Mouse (Mus musculus): ENCODE measurements around the gene Zfp541. TPM values are rescaled to one million over a fixed set of nuclear protein-coding genes. Genes with fewer than 3 reads are reported as not detected.

Zfp541 gene
- total RNA-seq, 2 experiments from 2014 or later: 0.10 to 0.13 TPM

GRCm38 (mm10) chr7:16128899-16129298, 67.3 kb downstream of the Zfp541 start:
- no peak for DNase-seq

- peak; percentile 75 to 81 for DNase-seq
Observed at GRCm38 (mm10) chr7:16129421-16129845, 67.8 kb downstream of the Zfp541 start, which contains the start of gene Slc8a2. Slc8a2 (plus strand) TSS chr7:16129826.

DNA sequence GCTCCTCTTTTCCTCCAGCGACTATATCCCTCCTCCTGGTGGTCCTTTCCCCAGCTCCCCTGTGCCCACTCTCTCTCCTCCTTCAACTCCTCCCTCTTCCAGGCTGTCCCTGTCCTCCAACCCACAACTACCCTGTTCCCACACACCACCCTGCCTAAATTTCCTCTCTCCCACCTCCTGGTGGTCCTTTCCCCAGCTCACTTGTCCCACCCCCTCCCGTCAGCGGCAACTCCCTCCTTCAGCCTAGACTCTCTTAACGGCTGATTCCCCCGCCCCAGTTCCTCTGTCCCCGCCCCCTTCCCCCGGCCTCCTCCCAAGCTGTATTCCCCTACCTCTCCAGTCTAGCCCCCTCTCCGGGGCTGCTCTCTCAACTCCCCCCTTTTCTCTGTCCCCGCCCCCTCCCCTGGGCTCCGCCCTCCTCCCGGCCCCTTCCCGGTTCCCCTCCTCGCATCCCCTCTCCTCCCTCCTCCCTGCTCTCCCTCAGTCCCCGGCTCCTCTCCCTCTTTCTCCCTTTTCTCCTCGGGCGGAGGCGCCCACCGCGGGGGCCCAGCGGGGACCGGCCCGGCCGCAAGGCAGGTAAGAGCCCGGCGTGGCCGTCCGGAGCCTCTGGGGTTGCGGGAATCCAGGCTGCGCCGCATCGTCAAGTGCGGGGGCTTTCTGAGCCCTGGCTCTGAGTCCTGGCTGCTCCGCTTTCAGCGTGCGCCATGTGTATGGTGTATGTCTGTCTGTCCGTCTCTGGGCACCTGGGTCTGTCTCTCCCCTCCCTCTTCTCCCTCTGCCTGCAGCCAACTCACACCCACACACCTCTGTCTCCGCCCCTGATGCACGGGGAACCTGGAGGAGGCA, 68.5 kb downstream of the Zfp541 start:
- peak in 1 of 2 experiments; percentile 34 for DNase-seq

DNA sequence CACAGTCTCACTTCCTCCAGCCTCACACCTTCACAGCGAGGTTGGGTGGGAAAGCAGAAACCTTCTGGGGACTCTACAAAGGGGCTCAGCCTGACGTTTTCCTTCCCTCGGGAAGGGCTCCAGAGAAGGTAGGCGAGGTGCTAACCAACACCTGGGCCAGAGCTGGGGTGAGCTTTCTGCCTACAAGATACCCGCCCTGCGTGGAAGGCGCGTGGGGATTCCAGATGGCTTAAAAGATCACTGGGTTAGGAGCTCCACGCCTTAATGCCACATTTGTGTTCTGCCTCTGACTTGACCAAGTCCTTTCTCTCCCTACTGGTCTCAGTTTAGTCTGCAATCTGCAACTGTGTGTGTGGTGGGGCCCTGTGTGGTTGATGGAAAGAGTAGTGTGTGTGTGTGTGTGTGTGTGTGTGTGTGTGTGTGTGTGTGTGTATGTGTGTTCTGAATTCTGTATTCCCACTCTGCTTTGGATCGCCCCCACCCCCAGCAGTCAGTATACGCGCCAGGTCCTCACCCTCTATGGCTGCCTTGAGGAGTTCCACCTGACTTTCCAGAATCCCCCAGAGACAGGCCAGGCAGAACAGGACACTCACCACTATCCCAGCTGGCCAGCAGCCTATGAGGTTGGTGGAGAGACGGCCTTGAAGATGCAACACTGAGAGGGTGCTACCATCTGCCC, 69.5 kb downstream of the Zfp541 start:
- DNase-seq: no peak

- DNase-seq: no peak
Observed at GRCm38 (mm10) chr7:16132161-16132581, 70.6 kb downstream of the Zfp541 start.

- no peak for DNase-seq
Observed at GRCm38 (mm10) chr7:16132926-16133325, 71.3 kb downstream of the Zfp541 start.

DNA sequence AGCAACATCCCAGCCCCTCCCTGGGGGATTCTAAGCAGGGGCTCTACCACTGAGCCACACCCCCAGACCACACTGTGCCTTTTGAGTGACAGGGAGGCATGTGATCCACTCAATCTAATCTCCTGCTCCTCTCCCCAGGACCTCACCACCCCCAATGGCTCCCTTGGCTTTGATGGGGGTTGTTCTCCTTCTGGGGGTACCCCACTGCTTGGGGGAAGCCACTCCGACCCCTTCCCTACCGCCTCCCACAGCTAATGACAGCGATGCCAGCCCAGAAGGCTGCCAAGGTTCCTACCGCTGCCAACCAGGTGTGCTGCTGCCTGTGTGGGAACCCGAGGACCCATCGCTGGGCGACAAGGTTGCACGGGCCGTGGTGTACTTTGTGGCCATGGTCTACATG, 72.1 kb downstream of the Zfp541 start:
- no peak for DNase-seq

- DNase-seq: no peak
Observed at GRCm38 (mm10) chr7:16134951-16135392, 73.4 kb downstream of the Zfp541 start.

Other genes with a start within 250 kb of the Zfp541 start
- gene Obox6, start 222.1 kb upstream of the Zfp541 start, total RNA-seq (2021): not detected
- not detected for gene Crx, start 181.8 kb upstream of the Zfp541 start, total RNA-seq (2021)
- not detected for gene Crxos, start 179.2 kb upstream of the Zfp541 start, total RNA-seq (2021)
- 100 to 1,000 TPM; 174 to 216 TPM for gene Selenow, start 139.4 kb upstream of the Zfp541 start, total RNA-seq (2021)
- gene Nop53, start 115.7 kb upstream of the Zfp541 start, total RNA-seq (2021): 100 to 1,000 TPM; 181 to 189 TPM
- gene Ehd2, start 94.2 kb upstream of the Zfp541 start, total RNA-seq (2021): 10 to 100 TPM; 36.7 to 85.9 TPM
- gene Bicra, start 13.9 kb upstream of the Zfp541 start, total RNA-seq (2021): 1 to 10 TPM; 9.4 to 9.9 TPM
- 100 to 1,000 TPM; 143 to 167 TPM for gene Napa, start 36.6 kb downstream of the Zfp541 start, total RNA-seq (2021)
- 10 to 100 TPM; 20.0 to 22.6 TPM for gene Kptn, start 58.1 kb downstream of the Zfp541 start, total RNA-seq (2021)
- gene Slc8a2, start 68.0 kb downstream of the Zfp541 start, total RNA-seq (2021): 1 to 10 TPM; 1.7 to 2.6 TPM
- 10 to 100 TPM; 11.6 to 14.0 TPM for gene Meis3, start 113.3 kb downstream of the Zfp541 start, total RNA-seq (2021)
- 10 to 100 TPM; 11.8 to 14.2 TPM for gene Dhx34, start 160.2 kb downstream of the Zfp541 start, total RNA-seq (2021)
- gene C5ar2, start 182.3 kb downstream of the Zfp541 start, total RNA-seq (2021): under 1 TPM; 0.43 to 0.50 TPM
- gene C5ar1, start 197.7 kb downstream of the Zfp541 start, total RNA-seq (2021): 1 to 10 TPM; 3.5 to 9.4 TPM
- 10 to 100 TPM; 17.1 to 22.6 TPM for gene Inafm1, start 211.8 kb downstream of the Zfp541 start, total RNA-seq (2021)
- gene Ccdc9, start 225.0 kb downstream of the Zfp541 start, total RNA-seq (2021): 10 to 100 TPM; 59.5 to 73.6 TPM
- 1 to 10 TPM; 3.6 to 4.7 TPM for gene Bbc3, start 246.6 kb downstream of the Zfp541 start, total RNA-seq (2021)

Data from adrenal gland, postnatal 36 days (tissue).